Mouse (Mus musculus) heart, postnatal 4 days (tissue): ENCODE measurements around the gene Usp37. TPM values are rescaled to one million over a fixed set of nuclear protein-coding genes. Genes with fewer than 3 reads are reported as not detected.

ENCODE experiments used
- microRNA-seq, 2 experiments: library from miRNA; unstranded; fragments of <30 nt; microRNA quantifications; one replicate each; pipeline ENCODE4 v1.2.0; 2021 to 2022
- total RNA-seq, 2 experiments: library from RNA; stranded (reverse); gene quantifications; 2 replicates each; pipeline ENCODE4 v1.2.3; 2021

Usp37 gene
- total RNA-seq, 2 experiments from 2014 or later = 22.2 to 26.0 TPM

Small RNA genes within 50 kb of the gene (microRNA-seq; reads per million reads assigned to microRNA genes)
- gene Gm25035 = 0 reads per million in 2 experiments
- 28,000 to 32,472 reads per million in 2 experiments for gene Mir26b

Other genes starting within 250 kb of the Usp37 start
- gene Tmbim1, start 238.7 kb downstream of the Usp37 start, total RNA-seq = 10 to 100 TPM; 43.4 to 44.3 TPM
- gene Catip, start 182.2 kb downstream of the Usp37 start, total RNA-seq = under 1 TPM; 0.32 to 0.33 TPM
- 1 to 10 TPM; 1.7 to 3.4 TPM for gene Slc11a1, start 169.1 kb downstream of the Usp37 start, total RNA-seq
- gene Ctdsp1, start 152.8 kb downstream of the Usp37 start, total RNA-seq = 100 to 1,000 TPM; 121 to 126 TPM
- 1 to 10 TPM; 1.4 to 2.1 TPM for gene Vil1, start 134.9 kb downstream of the Usp37 start, total RNA-seq
- 10 to 100 TPM; 27.1 to 31.3 TPM for gene Cnot9, start 38.2 kb downstream of the Usp37 start, total RNA-seq
- under 1 TPM in 1 of 2 experiments, not detected in 1; 0.18 TPM for gene Plcd4, start 1.4 kb downstream of the Usp37 start, total RNA-seq
- gene Zfp142, start 44.0 kb upstream of the Usp37 start, total RNA-seq = 10 to 100 TPM in 1 of 2 experiments, 1 to 10 TPM in 1; 9.4 to 11.0 TPM
- gene Bcs1l, start 44.0 kb upstream of the Usp37 start, total RNA-seq = 10 to 100 TPM; 21.7 to 22.5 TPM
- gene Rnf25, start 57.1 kb upstream of the Usp37 start, total RNA-seq = 10 to 100 TPM; 22.0 to 23.9 TPM
- gene Stk36, start 57.2 kb upstream of the Usp37 start, total RNA-seq = 1 to 10 TPM; 1.4 to 2.0 TPM
- 10 to 100 TPM; 19.7 to 22.1 TPM for gene Ttll4, start 117.5 kb upstream of the Usp37 start, total RNA-seq
- gene Cyp27a1, start 169.3 kb upstream of the Usp37 start, total RNA-seq = 1 to 10 TPM; 5.4 to 6.3 TPM
- gene Prkag3, start 204.9 kb upstream of the Usp37 start, total RNA-seq = 1 to 10 TPM; 3.7 to 4.1 TPM
- gene Wnt6, start 227.6 kb upstream of the Usp37 start, total RNA-seq = under 1 TPM; 0.12 to 0.20 TPM
- not detected for gene Wnt10a, start 247.2 kb upstream of the Usp37 start, total RNA-seq